Mouse (Mus musculus) kidney, embryonic 16.5 days (tissue): Measurements from ENCODE around the gene Trpv4. TPM values are rescaled to one million over a fixed set of nuclear protein-coding genes. Genes with fewer than 3 reads are reported as not detected.

Experiments used
- ATAC-seq: fragments of 200-750 bp; cut with Nextera tagmentation; 2 replicates; pipeline ENCODE4 v1.8.0; 2017; ENCODE audit warnings: moderate TSS enrichment; ENCODE audit not compliant: low FRiP score, low TSS enrichment
- H3K27ac ChIP-seq: fragments of 300-500 bp; sonication (generic); 2 replicates; pipeline ENCODE4 v1.5.1; 2014; ENCODE audit warnings: low read length
- H3K27me3 ChIP-seq: fragments of 300-500 bp; sonication (generic); 2 replicates; pipeline ENCODE4 v1.6.1; 2014; ENCODE audit warnings: low read length, control low read depth, mixed read lengths; ENCODE audit not compliant: insufficient read depth
- H3K36me3 ChIP-seq: fragments of 300-500 bp; sonication (generic); 2 replicates; pipeline ENCODE4 v1.6.1; 2014; ENCODE audit warnings: low read length, control low read depth, mixed read lengths; ENCODE audit not compliant: insufficient read depth
- H3K4me1 ChIP-seq: fragments of 300-500 bp; sonication (generic); 2 replicates; pipeline ENCODE4 v1.6.1; 2014; ENCODE audit warnings: low read length, control low read depth, mixed read lengths; ENCODE audit not compliant: insufficient read depth
- H3K4me2 ChIP-seq: fragments of 300-500 bp; sonication (generic); replicated peaks from 2 replicates; pipeline ENCODE4 v1.6.1; 2014; ENCODE audit warnings: low read depth, low read length
- H3K4me3 ChIP-seq: fragments of 300-500 bp; sonication (generic); 2 replicates; pipeline ENCODE4 v1.5.1; 2014; ENCODE audit warnings: mild to moderate bottlenecking, low read length
- H3K9ac ChIP-seq: fragments of 300-500 bp; sonication (generic); replicated peaks from 2 replicates; pipeline ENCODE4 v1.6.1; 2014; ENCODE audit warnings: low read length
- H3K9me3 ChIP-seq: fragments of 300-500 bp; sonication (generic); 2 replicates; pipeline ENCODE4 v1.6.1; 2016; ENCODE audit warnings: low read length, control low read depth
- WGBS: fragments of 180-500 bp; shearing (Covaris S2); extraction: QIAGEN DNeasy Blood & Tissue Kit; methylation state at CpG from one replicate; pipeline ENCODE4 v1.1.7; 2014; 5-methylcytosine and 5-hydroxymethylcytosine counted together
- polyA plus RNA-seq: library from polyadenylated mRNA; unstranded; fragments of >200 nt; fragmentation: Nextera tagmentation; extraction: Ambion mirVana; gene quantifications from 2 replicates; pipeline ENCODE4 v1.2.1, GENCODE M21; 2015

Gene Trpv4
- polyA plus RNA-seq, 1 experiment from 2014 or later: 33.4 TPM

DNA sequence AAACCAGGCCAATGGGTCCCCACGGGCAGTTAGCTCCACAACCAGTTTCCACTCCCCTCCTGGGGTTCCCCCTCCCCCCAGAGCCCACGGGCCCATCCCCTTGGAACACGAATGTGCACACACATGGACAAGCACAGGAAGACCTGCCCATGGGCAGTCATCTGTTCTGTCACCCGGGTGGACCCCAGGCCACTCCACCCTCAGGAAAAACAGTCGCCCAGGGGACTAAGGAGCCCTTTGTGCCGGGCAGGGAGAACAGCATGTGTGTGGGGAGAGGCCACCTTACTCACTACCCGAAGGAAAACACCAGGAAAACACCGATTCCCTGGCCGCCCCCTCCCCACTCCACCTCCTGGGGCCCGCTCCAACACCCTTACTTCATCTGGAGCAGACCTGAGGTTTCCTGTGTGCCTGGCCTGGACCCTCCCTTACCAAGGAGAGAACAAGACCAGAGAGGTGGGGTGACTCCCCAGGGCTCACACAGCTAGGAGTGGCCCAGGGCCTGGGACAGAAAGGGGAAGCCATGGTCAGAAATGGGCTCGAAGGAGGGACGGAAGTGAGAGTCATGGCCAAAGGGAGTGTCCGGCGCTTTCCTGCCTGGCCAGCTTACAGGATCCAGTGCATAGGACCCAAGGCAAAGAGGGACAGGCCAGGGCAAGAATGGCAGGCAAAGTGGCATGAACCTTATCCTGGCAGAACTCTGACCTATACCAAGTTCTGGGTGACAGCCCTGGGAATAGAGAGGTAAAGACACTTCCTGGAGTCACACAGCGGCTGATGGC lies 4.4 kb downstream of the Trpv4 start:
- H3K27ac ChIP-seq: no peak overlapping the region
- H3K9me3 ChIP-seq: no peaks in the 10 kb centered on the region
- H3K4me3 ChIP-seq: no peak overlapping the region
- whole genome bisulfite sequencing: 63% methylated on average over 12 of the region's 15 CpGs
- no peaks in the 10 kb centered on the region for H3K36me3 ChIP-seq
- no peak overlapping the region for H3K4me2 ChIP-seq
- no peak for ATAC-seq
- H3K9ac ChIP-seq: no peak overlapping the region
- peaks cover 11% of the 10 kb centered on the region; the same call in 1 of the 2 replicates for H3K27me3 ChIP-seq
- H3K4me1 ChIP-seq: peaks cover 42% of the 10 kb centered on the region

DNA sequence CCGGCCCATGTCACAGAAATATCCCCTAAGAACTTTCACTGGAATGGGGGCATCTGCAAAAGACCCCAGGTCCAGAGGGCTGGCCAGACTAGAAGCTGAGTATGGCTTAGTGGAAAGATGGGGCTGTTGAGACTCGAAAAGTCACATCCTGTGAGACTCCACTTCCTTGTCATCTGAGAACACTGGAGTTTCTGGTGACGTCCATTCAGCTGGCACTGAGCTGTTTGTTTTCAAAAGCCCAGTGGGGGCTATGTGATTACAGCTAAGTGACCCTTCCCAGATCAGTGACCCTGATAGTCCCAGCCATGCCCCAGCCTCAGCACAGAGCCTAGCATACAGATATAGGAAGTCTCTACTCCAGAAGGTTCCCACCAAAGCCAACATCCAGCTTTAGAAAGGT lies 6.8 kb downstream of the Trpv4 start:
- H3K9ac ChIP-seq: peak overlapping the region; percentile 37; the same call in 1 of the 2 replicates
- H3K27ac ChIP-seq: peak overlapping the region; percentile 41; the same call in 1 of the 2 replicates
- no peaks in the 10 kb centered on the region for H3K9me3 ChIP-seq
- no peak overlapping the region for H3K4me3 ChIP-seq
- H3K36me3 ChIP-seq: no peaks in the 10 kb centered on the region
- H3K27me3 ChIP-seq: peaks cover 2% of the 10 kb centered on the region; the same call in 1 of the 2 replicates
- H3K4me1 ChIP-seq: peaks cover 57% of the 10 kb centered on the region
- peak overlapping the region; percentile 17 for H3K4me2 ChIP-seq
- ATAC-seq: no peak
- 9% methylated on average over 3 of the region's 3 CpGs for WGBS

DNA sequence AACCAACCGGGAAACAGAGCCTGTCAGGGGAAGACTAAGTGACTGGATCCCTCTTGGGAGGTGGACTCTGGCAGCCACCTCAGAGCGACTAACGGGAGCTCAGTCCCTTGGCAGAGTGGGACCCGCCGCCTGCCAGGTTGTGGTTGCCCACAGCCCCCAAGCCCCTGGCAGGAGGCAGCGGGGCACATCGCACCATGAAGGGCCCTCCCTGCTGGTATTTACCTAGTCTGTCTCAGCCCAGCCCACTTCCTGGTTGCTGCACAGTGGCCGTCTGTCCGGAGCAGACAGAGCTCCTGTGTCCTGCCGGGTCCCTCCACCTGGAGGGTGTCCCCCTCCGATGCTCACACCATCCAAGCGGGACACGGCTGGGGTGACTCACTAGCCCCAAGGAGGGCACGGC lies 7.2 kb downstream of the Trpv4 start:
- Histone ChIP-seq H3K4me1 (peaks cover 53% of the 10 kb centered on the region), H3K4me3 (no peak overlapping the region), H3K4me2 (peak overlapping the region; percentile 17), H3K27me3 (no peaks in the 10 kb centered on the region), H3K27ac (0 out of 2 replicates have a peak overlapping the region, but pooled peaks have one; percentile 41), H3K9ac (peak overlapping the region; percentile 37), H3K9me3 (no peaks in the 10 kb centered on the region), H3K36me3 (no peaks in the 10 kb centered on the region)
- ATAC-seq: no peak
- 17% methylated on average over 14 of the region's 14 CpGs for WGBS

DNA sequence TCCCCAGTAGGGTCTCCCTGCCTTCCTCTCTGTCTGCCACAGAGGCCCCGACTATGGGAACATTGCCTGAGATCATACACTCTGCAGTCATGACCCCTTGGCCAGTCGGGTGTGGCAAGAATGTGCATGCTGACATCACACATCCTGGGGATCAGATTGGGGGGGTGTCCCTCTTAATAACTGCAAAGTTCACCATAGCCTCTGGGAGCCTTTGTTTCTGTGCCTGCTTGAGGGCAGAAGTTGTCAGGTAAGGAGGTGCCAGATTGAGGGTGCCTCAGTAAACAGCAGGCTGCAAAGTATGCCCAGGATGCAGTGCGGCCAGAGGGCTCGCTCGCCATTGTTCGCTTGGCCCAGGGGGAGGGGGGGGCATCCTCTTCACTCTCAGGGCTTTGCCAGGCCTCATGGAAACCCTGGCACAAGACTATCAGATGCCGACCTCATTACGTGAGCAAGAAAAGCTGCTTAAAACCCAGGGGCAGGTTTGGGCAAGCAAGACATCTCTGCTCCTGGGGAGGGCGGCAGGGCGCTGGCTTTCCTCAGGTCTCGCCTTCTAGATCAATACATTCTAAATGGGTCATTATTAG lies 9.4 kb downstream of the Trpv4 start:
- Histone ChIP-seq H3K27ac (peak overlapping the region; percentile 63), H3K27me3 (no peaks in the 10 kb centered on the region), H3K4me2 (no peak overlapping the region), H3K4me1 (peaks cover 45% of the 10 kb centered on the region), H3K9me3 (no peaks in the 10 kb centered on the region), H3K4me3 (no peak overlapping the region), H3K9ac (no peak overlapping the region), H3K36me3 (no peaks in the 10 kb centered on the region)
- ATAC-seq: no peak
- 58% methylated on average over 11 of the region's 11 CpGs for whole genome bisulfite sequencing

DNA sequence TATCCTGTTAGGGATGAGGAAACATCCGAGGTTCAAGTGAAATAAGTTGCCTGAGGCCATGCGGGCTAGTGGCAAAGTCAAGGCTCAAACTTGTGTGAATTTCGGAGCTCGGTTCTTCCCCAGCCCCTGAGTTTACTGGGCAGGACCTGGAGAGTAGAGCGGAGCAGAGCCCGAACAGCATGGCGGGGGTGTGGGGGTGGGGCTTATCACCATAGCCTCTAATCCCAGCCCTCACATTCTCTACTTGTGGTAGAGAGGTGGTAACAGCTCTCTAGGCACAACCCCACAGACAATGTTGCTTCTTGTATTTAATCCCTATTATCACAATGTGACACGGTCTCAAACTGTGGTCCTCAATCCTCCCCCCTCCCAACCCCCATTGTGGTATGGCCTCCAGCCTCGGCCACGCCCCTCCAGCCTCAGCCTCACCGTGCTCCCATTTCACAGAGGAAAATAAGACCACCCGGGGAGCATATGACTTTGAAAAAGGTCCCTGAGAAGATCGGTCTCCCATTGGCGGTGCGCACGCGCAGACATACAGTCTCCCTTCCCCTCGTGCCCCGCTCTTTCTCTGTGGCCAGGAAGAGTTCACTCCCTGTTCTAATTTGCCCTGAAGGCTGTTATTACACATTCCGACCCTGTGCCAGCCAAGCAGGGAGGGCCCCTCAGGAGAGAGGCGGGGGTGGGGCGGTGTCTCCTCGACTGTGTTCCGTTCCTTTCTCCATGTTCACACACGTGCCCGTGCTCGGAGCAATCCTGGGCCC lies 10.8 kb downstream of the Trpv4 start:
- H3K27me3 ChIP-seq: no peaks in the 10 kb centered on the region

DNA sequence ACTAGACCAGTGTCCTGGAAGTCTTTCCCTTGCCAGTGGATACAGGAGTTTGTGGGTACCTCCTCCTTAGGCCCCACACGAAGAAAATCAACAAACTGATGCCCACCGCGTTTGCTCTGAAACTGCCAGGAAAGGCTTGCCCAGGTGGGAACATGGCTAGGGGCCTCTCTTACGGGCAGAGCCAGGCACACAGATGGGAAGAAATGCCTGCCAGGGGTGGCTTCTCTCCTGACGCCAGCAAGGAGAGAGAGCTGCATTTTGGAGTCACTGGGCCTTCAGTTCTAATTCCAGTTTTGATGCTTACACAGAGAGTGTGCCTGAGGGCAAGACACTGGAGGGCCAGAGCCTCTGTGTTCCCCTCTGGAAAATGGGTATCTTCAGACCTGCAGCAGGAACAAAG lies 12.3 kb downstream of the Trpv4 start:
- H3K4me1 ChIP-seq: peaks cover 31% of the 10 kb centered on the region
- no peak overlapping the region for H3K27ac ChIP-seq
- WGBS: 86% methylated on average over 5 of the region's 5 CpGs
- H3K36me3 ChIP-seq: no peaks in the 10 kb centered on the region
- no peak overlapping the region for H3K9ac ChIP-seq
- no peak overlapping the region for H3K4me2 ChIP-seq
- no peaks in the 10 kb centered on the region for H3K27me3 ChIP-seq
- no peak overlapping the region for H3K4me3 ChIP-seq
- no peaks in the 10 kb centered on the region for H3K9me3 ChIP-seq
- no peak for ATAC-seq

More for the DNA sequence above, 10.8 kb downstream of the Trpv4 start:
- H3K4me3 ChIP-seq: peak overlapping the region; percentile 39
- H3K27ac ChIP-seq: peak overlapping the region; percentile 71
- whole genome bisulfite sequencing: 2% methylated on average over 27 of the region's 27 CpGs
- peak; percentile 56 for ATAC-seq
- H3K4me2 ChIP-seq: peak overlapping the region; percentile 63
- H3K36me3 ChIP-seq: no peaks in the 10 kb centered on the region
- H3K4me1 ChIP-seq: peaks cover 45% of the 10 kb centered on the region
- H3K9me3 ChIP-seq: no peaks in the 10 kb centered on the region
- H3K9ac ChIP-seq: peak overlapping the region; percentile 52

DNA sequence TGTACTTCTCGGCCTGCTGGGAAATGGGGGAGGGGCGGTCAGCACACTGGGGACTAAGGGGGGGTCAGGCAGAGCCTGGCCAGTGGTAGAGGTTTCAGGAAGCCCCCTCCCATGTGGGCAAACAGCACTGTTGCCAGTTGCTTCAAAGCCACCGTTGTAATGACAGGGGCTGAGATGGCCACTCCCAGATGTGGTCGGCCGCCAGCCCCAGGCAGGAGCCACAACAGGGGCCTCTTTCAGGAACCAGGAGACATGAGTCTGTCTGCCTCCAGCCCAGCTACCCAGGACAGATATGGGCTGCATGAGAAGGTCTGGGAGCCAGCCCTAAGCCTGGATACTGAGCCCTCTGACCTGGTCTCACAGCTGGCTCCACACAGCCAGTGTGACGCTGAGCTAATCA lies 13.3 kb downstream of the Trpv4 start:
- no peaks in the 10 kb centered on the region for H3K27me3 ChIP-seq
- ATAC-seq: no peak
- whole genome bisulfite sequencing: 44% methylated on average over 6 of the region's 6 CpGs

DNA sequence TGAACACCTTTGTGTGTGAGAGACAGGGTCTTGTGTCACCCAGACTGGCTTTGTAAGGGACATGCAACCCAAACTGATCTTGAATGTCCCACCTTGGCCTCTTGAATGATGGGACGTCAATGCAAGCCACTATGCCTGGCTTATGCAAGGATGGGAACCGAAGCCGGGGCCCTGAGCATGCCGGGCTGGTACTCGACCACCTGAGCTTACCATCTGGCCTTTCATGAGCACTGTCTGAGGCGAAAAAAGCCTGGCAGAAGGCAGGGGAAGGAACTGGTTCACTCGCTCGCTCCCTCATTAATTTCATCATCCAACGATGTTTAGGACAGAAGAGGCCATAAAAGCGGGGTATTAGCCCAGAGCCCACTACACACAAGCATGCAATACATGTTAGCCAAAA lies 17.4 kb downstream of the Trpv4 start:
- Histone ChIP-seq H3K4me3 (no peak overlapping the region), H3K36me3 (no peaks in the 10 kb centered on the region), H3K4me1 (peaks cover 9% of the 10 kb centered on the region), H3K27ac (no peak overlapping the region), H3K9me3 (no peaks in the 10 kb centered on the region), H3K27me3 (peaks cover 7% of the 10 kb centered on the region), H3K4me2 (no peak overlapping the region), H3K9ac (no peak overlapping the region)
- no peak for ATAC-seq
- 80% methylated on average over 10 of the region's 10 CpGs for WGBS

More for the DNA sequence above, 13.3 kb downstream of the Trpv4 start:
- no peak overlapping the region for H3K4me2 ChIP-seq
- H3K27ac ChIP-seq: no peak overlapping the region
- no peaks in the 10 kb centered on the region for H3K9me3 ChIP-seq
- H3K36me3 ChIP-seq: no peaks in the 10 kb centered on the region
- H3K9ac ChIP-seq: no peak overlapping the region
- H3K4me3 ChIP-seq: no peak overlapping the region
- peaks cover 28% of the 10 kb centered on the region for H3K4me1 ChIP-seq

DNA sequence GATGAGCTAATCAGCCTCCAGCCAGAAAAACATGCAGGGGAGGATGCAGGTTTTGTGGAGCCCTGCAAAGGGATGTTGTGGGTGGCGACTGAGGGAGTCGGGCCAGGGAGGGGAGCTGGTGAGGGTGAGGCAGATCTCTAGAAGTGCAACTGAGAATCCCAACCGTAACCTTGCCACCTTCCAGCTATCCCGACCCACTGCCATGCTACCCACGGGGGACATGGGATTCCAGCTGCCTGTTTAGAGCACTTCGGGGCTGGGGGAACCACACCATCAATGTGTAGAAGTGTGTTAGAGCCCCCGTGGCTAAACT lies 18.6 kb downstream of the Trpv4 start:
- Histone ChIP-seq H3K9ac (no peak overlapping the region), H3K4me1 (peaks cover 9% of the 10 kb centered on the region), H3K9me3 (no peaks in the 10 kb centered on the region), H3K4me2 (peak overlapping the region; percentile 45), H3K4me3 (0 out of 2 replicates have a peak overlapping the region, but pooled peaks have one; percentile 10), H3K27me3 (peaks cover 7% of the 10 kb centered on the region), H3K27ac (no peak overlapping the region), H3K36me3 (no peaks in the 10 kb centered on the region)
- ATAC-seq: peak; percentile 64
- WGBS: 22% methylated on average over 7 of the region's 7 CpGs
